Mouse (Mus musculus) lung, embryonic 15.5 days (tissue): Measurements from ENCODE around the gene Sectm1a. TPM values are rescaled to one million over a fixed set of nuclear protein-coding genes. Genes with fewer than 3 reads are reported as not detected.
"Not testable (repeated sequence)": the region's sequence is repeated elsewhere in the genome, so short reads cannot be mapped to it uniquely, and the experiment has no call there.

Source experiments
- ATAC-seq: fragments of 200-750 bp; cut with Nextera tagmentation; 2 replicates; pipeline ENCODE4 v1.8.0; 2017; ENCODE audit warnings: moderate number of reproducible peaks, borderline replicate concordance; ENCODE audit not compliant: low FRiP score, low TSS enrichment; ENCODE audit errors: extremely low read depth
- H3K27ac ChIP-seq: fragments of 300-500 bp; sonication (generic); 2 replicates; pipeline ENCODE4 v1.5.1; 2015; ENCODE audit warnings: moderate library complexity, mild to moderate bottlenecking, inconsistent platforms
- H3K27me3 ChIP-seq: fragments of 300-500 bp; sonication (generic); 2 replicates; pipeline ENCODE4 v1.6.1; 2015; ENCODE audit warnings: inconsistent platforms
- H3K36me3 ChIP-seq: fragments of 300-500 bp; sonication (generic); 2 replicates; pipeline ENCODE4 v1.6.1; 2015; ENCODE audit warnings: inconsistent platforms
- H3K4me1 ChIP-seq: fragments of 300-500 bp; sonication (generic); 2 replicates; pipeline ENCODE4 v1.6.1; 2015; ENCODE audit warnings: inconsistent platforms
- H3K4me2 ChIP-seq: fragments of 300-500 bp; sonication (generic); 2 replicates; pipeline ENCODE4 v1.6.1; 2015; ENCODE audit warnings: inconsistent platforms, mild to moderate bottlenecking, moderate library complexity
- H3K4me3 ChIP-seq: fragments of 300-500 bp; sonication (generic); 2 replicates; pipeline ENCODE4 v1.5.1; 2015; ENCODE audit warnings: mild to moderate bottlenecking, inconsistent platforms
- H3K9ac ChIP-seq: fragments of 300-500 bp; sonication (generic); 2 replicates; pipeline ENCODE4 v1.6.1; 2015; ENCODE audit warnings: inconsistent platforms
- H3K9me3 ChIP-seq: fragments of 300-500 bp; sonication (generic); 2 replicates; pipeline ENCODE4 v1.6.1; 2016; ENCODE audit warnings: inconsistent platforms
- WGBS: fragments of 180-500 bp; shearing (Covaris S2); methylation state at CpG from one replicate; pipeline ENCODE4 v1.1.7; 2015; 5-methylcytosine and 5-hydroxymethylcytosine counted together
- polyA plus RNA-seq: library from polyadenylated mRNA; unstranded; fragments of >200 nt; fragmentation: Nextera tagmentation; extraction: Ambion mirVana; gene quantifications from 2 replicates; pipeline ENCODE4 v1.2.1, GENCODE M21; 2015

The Sectm1a gene
- polyA plus RNA-seq, 1 experiment from 2014 or later: 0.26 TPM

- ATAC-seq: no peak
Observed at GRCm38 (mm10) chr11:121086296-121086695, 5.3 kb upstream of the Sectm1a start.

DNA sequence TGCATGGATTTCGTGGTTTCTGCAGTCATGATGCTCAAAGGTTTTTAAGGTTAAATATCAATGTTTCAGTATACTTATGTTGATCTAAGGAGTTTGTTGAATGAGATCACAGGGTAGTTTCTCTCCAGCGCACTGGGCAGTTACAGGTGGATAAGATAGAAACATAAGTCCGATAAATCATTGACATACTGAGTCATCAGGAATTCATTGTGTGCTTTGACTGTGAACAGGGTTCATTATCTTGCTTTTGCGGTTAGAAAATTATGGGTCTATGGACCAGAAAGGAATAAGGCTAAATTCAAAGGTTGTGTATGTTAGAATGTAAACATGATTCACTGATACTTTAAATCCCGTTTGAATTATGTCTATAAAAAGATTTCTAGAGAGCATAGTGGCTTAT lies 4.2 kb upstream of the Sectm1a start:
- no peak overlapping the region for H3K27ac ChIP-seq
- H3K36me3 ChIP-seq: no peaks in the 10 kb centered on the region
- WGBS: 49% methylated on average over 5 of the region's 5 CpGs
- no peaks in the 10 kb centered on the region for H3K27me3 ChIP-seq
- no peak overlapping the region for H3K4me3 ChIP-seq
- no peak for ATAC-seq
- no peak overlapping the region for H3K4me2 ChIP-seq
- H3K9ac ChIP-seq: no peak overlapping the region
- no peaks in the 10 kb centered on the region; the same call in 1 of the 2 replicates for H3K4me1 ChIP-seq
- H3K9me3 ChIP-seq: no peaks in the 10 kb centered on the region

More at GRCm38 (mm10) chr11:121086296-121086695, 5.3 kb upstream of the Sectm1a start:
- no peaks in the 10 kb centered on the region for H3K9me3 ChIP-seq
- WGBS: 42% methylated on average over 4 of the region's 4 CpGs
- H3K27ac ChIP-seq: no peak overlapping the region
- H3K4me2 ChIP-seq: no peak overlapping the region
- peaks cover 6% of the 10 kb centered on the region; the same call in 1 of the 2 replicates for H3K4me1 ChIP-seq
- H3K4me3 ChIP-seq: no peak overlapping the region
- no peak overlapping the region for H3K9ac ChIP-seq
- no peaks in the 10 kb centered on the region for H3K27me3 ChIP-seq
- H3K36me3 ChIP-seq: no peaks in the 10 kb centered on the region

- no peaks in the 10 kb centered on the region for H3K27me3 ChIP-seq
- H3K4me1 ChIP-seq: no peaks in the 10 kb centered on the region; the same call in 1 of the 2 replicates
- no peak overlapping the region for H3K9ac ChIP-seq
- no peak for ATAC-seq
- no peak overlapping the region for H3K4me2 ChIP-seq
- no peak overlapping the region for H3K27ac ChIP-seq
- 54% methylated on average over 6 of the region's 6 CpGs for WGBS
- H3K36me3 ChIP-seq: no peaks in the 10 kb centered on the region
- no peaks in the 10 kb centered on the region for H3K9me3 ChIP-seq
- no peak overlapping the region for H3K4me3 ChIP-seq
Observed at GRCm38 (mm10) chr11:121082857-121083500, 2.0 kb upstream of the Sectm1a start.

GRCm38 (mm10) chr11:121082250-121082649 lies 1.2 kb upstream of the Sectm1a start:
- no peaks in the 10 kb centered on the region for H3K36me3 ChIP-seq
- H3K4me1 ChIP-seq: no peaks in the 10 kb centered on the region; the same call in 1 of the 2 replicates
- H3K4me3 ChIP-seq: no peak overlapping the region
- no peak for ATAC-seq
- no peak overlapping the region for H3K9ac ChIP-seq
- H3K4me2 ChIP-seq: no peak overlapping the region
- H3K9me3 ChIP-seq: no peaks in the 10 kb centered on the region
- H3K27me3 ChIP-seq: no peaks in the 10 kb centered on the region
- WGBS: 83% methylated on average over 3 of the region's 3 CpGs
- H3K27ac ChIP-seq: no peak overlapping the region

DNA sequence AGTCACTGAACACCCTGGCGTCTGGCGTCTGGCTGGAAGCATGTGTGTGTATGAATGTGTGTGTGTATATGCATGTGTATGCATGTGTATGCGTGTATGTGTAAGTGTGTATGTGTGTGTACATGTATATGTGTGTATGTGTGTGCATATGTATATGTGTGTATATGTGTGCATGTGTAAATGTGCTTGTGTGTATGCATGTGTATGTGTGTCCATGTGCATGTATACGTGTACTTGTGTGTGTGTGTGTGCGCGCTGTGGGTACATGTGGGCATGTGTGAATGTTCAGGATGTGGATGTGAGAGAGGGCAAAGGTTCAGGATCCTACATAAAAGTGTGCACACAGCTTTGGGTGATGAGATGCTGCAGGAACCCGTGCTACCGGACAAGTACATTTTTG lies 690 bp downstream of the Sectm1a start:
- H3K4me1 ChIP-seq: no peaks in the 10 kb centered on the region
- 88% methylated on average over 8 of the region's 8 CpGs for WGBS
- no peak for ATAC-seq

DNA sequence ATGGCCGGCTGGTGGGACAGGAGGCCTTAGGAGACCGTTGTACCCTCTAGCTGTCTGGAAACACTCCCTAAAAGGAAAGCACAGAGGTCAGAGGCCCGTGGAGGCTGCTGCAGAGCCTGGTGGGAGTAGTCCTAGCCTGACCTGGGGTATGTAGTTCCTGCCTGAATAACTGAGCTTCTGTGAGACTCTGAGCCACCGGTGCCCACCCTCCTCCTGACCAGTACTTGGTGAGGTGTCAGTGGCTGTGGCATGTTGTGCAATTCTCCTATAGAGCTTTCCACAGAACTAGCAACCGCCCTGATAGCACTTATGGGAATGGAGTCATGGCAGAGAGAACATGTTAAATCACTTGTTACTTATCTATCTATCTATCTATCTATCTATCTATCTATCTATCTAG lies 5.4 kb downstream of the Sectm1a start:
- no peak for ATAC-seq
- no peaks in the 10 kb centered on the region for H3K4me1 ChIP-seq
- no peak overlapping the region for H3K4me2 ChIP-seq
- H3K27me3 ChIP-seq: no peaks in the 10 kb centered on the region
- H3K27ac ChIP-seq: no peak overlapping the region
- H3K36me3 ChIP-seq: no peaks in the 10 kb centered on the region
- no peak overlapping the region for H3K4me3 ChIP-seq
- 75% methylated on average over 5 of the region's 5 CpGs for WGBS
- no peak overlapping the region for H3K9ac ChIP-seq
- H3K9me3 ChIP-seq: no peaks in the 10 kb centered on the region

More for the DNA sequence above, 690 bp downstream of the Sectm1a start:
- H3K4me2 ChIP-seq: no peak overlapping the region
- H3K9ac ChIP-seq: no peak overlapping the region
- no peak overlapping the region for H3K27ac ChIP-seq
- H3K4me3 ChIP-seq: no peak overlapping the region
- H3K36me3 ChIP-seq: no peaks in the 10 kb centered on the region
- H3K27me3 ChIP-seq: no peaks in the 10 kb centered on the region
- no peaks in the 10 kb centered on the region for H3K9me3 ChIP-seq

DNA sequence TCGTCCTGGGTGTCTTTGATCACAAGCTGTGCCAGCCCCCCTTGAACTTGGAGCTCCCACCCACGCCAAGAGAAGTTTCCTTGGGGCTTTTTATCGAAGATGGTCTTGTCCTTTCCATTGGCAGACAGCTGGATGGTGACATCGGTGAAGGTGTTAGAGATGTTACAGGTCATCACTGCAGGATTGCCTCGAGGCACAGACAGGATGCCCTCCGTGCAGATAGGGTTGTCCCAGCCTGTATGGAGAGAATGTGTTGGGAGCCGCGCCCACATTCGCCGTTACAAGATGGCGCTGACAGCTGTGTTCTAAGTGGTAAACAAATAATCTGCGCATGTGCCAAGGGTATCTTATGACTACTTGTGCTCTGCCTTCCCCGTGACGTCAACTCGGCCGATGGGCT lies 11.4 kb downstream of the Sectm1a start:
- not testable (repeated sequence) for H3K9me3 ChIP-seq, H3K4me1 ChIP-seq, H3K27ac ChIP-seq, ATAC-seq, H3K27me3 ChIP-seq, H3K4me3 ChIP-seq, H3K9ac ChIP-seq, H3K36me3 ChIP-seq, H3K4me2 ChIP-seq
- WGBS: 85% methylated on average over 12 of the region's 16 CpGs

DNA sequence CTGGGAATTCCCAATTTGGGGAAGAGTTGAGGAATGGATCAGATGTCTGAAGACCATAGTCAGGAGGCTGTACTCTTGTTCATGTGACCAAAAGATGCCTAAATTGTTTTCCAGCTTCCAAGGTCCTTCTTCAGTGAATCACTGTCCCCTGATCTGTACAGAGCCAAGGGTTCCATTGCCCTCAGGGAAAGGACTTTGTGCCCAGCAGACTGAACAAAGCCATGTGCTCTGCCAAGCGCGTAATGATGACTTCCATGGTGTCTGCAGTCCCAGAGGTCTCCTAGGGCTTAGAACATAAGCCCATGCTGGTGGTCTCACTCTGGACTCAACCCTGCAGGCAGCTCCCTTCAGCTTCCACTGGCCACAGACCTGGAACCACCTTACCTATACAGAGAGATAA lies 13.1 kb downstream of the Sectm1a start:
- H3K4me2 ChIP-seq: no peak overlapping the region
- no peaks in the 10 kb centered on the region for H3K9me3 ChIP-seq
- no peak overlapping the region for H3K9ac ChIP-seq
- no peak overlapping the region for H3K27ac ChIP-seq
- no peaks in the 10 kb centered on the region for H3K4me1 ChIP-seq
- H3K36me3 ChIP-seq: no peaks in the 10 kb centered on the region
- no peak overlapping the region for H3K4me3 ChIP-seq
- no peaks in the 10 kb centered on the region for H3K27me3 ChIP-seq
- no peak for ATAC-seq
- 89% methylated on average over 2 of the region's 2 CpGs for WGBS

DNA sequence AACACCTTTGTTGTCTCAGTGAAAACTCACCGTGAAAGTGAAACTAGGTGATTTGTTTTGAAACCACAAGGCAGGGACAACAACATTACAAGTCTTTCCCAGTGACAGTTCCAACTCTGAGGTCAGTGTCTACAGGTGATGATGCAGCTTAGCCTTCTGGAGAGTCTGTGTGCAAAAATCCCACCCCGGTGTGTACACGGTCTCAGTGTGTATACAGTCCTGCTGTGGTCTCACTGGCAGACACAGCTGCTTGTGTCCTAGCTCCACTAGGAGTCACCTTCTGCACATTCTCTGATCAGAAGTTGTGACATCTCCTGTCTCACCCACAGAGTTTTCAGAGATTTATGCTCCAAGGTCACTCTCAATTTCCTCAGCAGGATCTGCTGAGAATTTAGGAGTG lies 16.8 kb downstream of the Sectm1a start:
- WGBS: 69% methylated on average over 3 of the region's 3 CpGs
- H3K9ac ChIP-seq: no peak overlapping the region
- H3K27ac ChIP-seq: no peak overlapping the region
- no peak for ATAC-seq
- no peaks in the 10 kb centered on the region for H3K4me1 ChIP-seq
- H3K4me2 ChIP-seq: no peak overlapping the region
- no peak overlapping the region for H3K4me3 ChIP-seq
- H3K36me3 ChIP-seq: no peaks in the 10 kb centered on the region
- no peaks in the 10 kb centered on the region for H3K27me3 ChIP-seq
- H3K9me3 ChIP-seq: no peaks in the 10 kb centered on the region

DNA sequence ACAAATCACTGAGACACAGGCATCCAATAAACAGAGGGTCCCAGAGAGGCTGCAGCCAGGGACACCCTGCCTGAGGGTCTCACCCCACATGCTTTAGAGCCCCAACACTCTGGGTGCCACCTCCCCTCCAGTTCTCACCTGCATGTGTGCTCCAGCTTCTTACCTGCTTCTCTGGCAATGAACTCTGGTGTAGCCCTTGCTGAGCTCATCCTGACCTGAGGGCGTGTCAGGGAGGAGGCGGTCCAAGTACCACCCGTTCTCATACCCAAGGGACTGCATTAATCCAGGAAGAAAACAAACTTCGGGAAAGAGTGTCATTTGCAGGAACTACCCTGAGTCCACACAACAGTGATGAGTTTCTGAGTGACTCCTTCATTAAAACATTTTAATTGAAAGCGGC lies 17.6 kb downstream of the Sectm1a start, which contains the start of gene Sectm1b:
Sectm1b (minus strand) TSS at position 191 of the 400 bp plus-strand sequence.
- 66% methylated on average over 5 of the region's 5 CpGs for WGBS
- ATAC-seq: no peak
- Histone ChIP-seq H3K36me3 (no peaks in the 10 kb centered on the region), H3K9me3 (no peaks in the 10 kb centered on the region), H3K27me3 (no peaks in the 10 kb centered on the region), H3K4me2 (no peak within 1 kb of the TSS), H3K9ac (no peak within 1 kb of the TSS), H3K4me3 (no peak within 1 kb of the TSS), H3K27ac (no peak within 1 kb of the TSS), H3K4me1 (no peaks in the 10 kb centered on the region)

DNA sequence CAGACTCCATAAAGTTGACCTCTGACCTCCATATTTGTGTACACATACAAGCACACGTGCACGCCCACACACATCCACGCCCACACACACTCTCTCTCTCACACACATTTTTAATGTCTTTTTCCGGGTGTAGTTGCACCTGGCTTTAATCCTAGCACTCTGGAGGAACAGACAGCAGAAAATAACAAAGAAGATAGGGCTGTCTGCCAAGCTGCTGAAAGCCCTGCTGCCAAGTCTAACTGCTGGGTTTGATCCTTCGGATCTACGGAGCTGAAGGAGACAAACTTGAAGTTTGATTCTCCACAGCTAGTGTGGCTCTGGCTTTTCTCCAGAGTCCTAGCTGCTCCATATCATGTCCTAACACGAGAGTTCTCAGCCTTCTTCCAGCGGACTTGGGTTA lies 19.4 kb downstream of the Sectm1a start:
- H3K4me2 ChIP-seq: no peak overlapping the region
- H3K9ac ChIP-seq: no peak overlapping the region
- 46% methylated on average over 8 of the region's 8 CpGs for WGBS
- H3K27ac ChIP-seq: no peak overlapping the region
- no peaks in the 10 kb centered on the region for H3K36me3 ChIP-seq
- peaks cover 2% of the 10 kb centered on the region for H3K4me1 ChIP-seq
- no peaks in the 10 kb centered on the region for H3K9me3 ChIP-seq
- no peak overlapping the region for H3K4me3 ChIP-seq
- peak; percentile 41; the same call in 1 of the 2 replicates for ATAC-seq
- no peaks in the 10 kb centered on the region for H3K27me3 ChIP-seq

- 90% methylated on average over 6 of the region's 6 CpGs for WGBS
- H3K4me2 ChIP-seq, H3K4me3 ChIP-seq, H3K4me1 ChIP-seq, H3K36me3 ChIP-seq, ATAC-seq, H3K27ac ChIP-seq, H3K9me3 ChIP-seq, H3K9ac ChIP-seq, H3K27me3 ChIP-seq: not testable (repeated sequence)
Observed at GRCm38 (mm10) chr11:121060401-121061067, 20.5 kb downstream of the Sectm1a start.
